Mouse (Mus musculus) neutrophil, adult 83 days (primary cell): ENCODE measurements around the gene Tpm4. TPM values are rescaled to one million over a fixed set of nuclear protein-coding genes. Genes with fewer than 3 reads are reported as not detected.

Experiments used
- total RNA-seq, 2 experiments: library from RNA; stranded (reverse); gene quantifications; one replicate each; pipeline ENCODE4 v1.2.4; 2023

The Tpm4 gene
- 100 to 1,000 TPM; 161 to 196 TPM for total RNA-seq

DNA sequence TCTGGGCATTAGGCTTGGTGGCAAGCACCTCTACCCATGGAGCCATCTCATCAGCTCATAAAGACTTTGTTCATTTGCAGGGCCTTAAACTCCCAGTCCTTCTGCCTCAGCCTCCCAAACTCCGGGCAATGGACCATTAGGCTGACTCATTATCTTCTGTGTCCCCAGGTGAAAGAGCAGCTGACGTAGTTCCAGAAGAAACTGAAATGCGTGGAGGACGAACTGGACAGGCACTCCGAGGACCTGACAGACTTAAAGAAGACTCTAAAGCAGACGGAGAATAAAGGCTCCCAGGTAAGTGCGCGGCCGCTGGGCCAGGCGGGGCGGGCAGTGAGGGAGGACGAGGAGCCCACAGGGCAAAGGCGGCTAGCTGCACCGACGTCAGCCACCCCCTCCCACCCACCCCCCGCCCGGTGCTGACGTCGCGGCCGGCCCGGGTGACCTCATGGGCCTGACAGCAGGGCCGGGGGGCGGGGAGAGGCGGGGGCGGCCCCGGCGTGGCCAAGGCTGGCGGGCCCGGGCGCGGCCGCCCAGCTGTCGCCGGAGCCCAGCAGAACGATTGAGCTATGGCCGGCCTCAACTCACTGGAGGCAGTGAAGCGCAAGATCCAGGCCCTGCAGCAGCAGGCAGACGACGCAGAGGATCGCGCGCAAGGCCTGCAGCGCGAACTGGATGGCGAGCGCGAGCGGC lies at the start of gene Tpm4:
Gene Tpm4 (plus strand): TSS at position 220 of the 690 bp plus-strand sequence.

GRCm38 (mm10) chr8:72106740-72107139 lies 28.0 kb upstream of the Tpm4 start, which contains the start of gene Olfr374:
Gene Olfr374, plus strand, starts transcription at chr8:72107040.

DNA sequence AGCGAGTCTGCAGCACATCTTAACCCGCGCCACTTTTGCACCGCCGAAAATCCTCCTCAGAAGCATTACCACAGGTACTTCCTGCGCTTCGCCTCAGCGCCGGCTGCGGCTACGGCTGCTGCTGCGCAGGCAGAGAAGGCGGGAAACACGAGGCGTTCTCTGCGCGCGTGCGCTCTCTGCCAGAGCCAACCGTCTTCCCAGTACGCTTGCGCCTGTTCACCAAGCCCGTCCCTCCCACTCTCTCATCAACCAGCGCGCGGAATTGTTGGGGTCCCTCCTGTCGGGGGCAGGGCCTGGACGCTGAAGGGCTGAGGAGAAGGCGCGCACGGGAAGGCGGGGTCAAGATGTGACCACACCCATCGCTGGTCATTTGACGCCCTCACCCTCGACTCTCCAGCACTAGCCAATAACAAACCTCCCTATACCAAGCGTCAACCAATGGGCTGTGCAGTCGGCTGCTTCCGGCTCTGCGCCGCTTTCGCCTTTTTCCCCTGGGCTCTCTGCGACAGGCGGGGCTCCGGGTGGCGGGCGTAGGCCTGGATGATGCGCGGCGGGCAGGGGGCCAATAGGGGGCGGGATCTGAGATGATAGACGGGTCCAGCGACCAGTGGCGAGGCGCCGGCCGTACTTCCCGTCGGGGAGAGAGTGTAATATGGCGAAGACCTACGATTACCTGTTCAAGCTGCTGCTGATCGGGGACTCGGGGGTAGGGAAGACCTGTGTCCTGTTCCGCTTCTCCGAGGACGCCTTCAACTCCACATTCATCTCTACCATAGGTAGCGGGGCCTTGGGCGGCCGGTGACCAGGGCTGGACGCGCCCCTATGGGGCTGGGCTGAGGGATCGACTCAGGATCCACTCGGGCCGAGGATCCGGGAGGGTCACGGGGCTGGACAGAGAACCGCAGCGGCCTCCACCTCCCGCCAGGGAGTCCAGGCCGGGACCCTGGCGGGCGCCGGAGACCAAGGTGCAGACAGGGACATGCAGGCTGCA lies 26.2 kb downstream of the Tpm4 start, which contains the start of gene Rab8a:
Gene Rab8a (plus strand): TSS at position 494 of the 991 bp plus-strand sequence.

DNA sequence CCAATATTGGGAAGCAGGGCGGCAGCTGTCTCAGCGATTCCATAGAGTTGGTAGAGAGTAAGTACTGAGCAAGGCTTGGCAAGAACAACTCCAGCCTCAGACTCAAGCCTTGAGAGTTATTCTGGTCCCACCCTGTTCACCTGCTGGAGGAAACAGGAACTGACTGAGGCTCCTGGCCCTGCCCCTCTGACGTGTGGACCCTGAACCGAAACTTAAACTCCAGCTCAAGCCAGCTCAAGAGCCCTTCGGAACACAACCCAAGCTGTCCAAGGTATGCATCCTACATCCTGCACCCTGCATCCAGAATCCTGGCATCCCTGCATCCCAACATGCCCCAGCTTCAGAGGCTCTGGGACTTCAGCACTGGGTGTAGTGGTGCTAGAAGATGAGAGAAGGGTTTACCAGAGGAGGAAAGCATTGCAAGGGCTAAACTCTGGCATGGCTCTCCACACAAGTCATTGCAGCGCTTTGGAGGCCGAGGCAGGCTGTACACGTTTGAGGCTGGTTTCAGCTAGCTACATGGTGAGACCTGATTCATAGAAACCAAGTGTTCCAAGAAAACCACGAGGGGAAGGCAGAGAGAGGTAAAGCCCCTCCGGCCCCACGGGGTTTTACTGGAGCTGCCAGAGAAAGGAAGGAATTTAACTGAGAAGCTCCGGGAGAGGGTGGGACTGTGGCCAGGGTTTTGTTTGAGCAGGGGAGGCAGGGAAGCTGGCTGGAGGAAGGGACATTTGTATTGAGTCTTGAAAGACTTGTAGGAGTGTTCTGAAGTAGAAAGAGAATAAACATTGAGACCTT lies 54.8 kb downstream of the Tpm4 start, which contains the start of gene Hsh2d:
Gene Hsh2d (plus strand): TSS at position 222 of the 798 bp plus-strand sequence.

Other genes with a start within 250 kb of the Tpm4 start
- 1 to 10 TPM; 1.4 to 2.1 TPM for gene Zfp882, start 226.4 kb upstream of the Tpm4 start, total RNA-seq
- 1 to 10 TPM; 6.3 to 7.9 TPM for gene Zfp617, start 226.3 kb upstream of the Tpm4 start, total RNA-seq
- 1 to 10 TPM; 9.6 to 9.7 TPM for gene Zfp961, start 183.9 kb upstream of the Tpm4 start, total RNA-seq
- 100 to 1,000 TPM; 225 TPM for gene Cyp4f18, start 125.3 kb upstream of the Tpm4 start, total RNA-seq
- gene Olfr372, start 93.8 kb upstream of the Tpm4 start, total RNA-seq = under 1 TPM; 0.13 to 0.46 TPM
- under 1 TPM; 0.31 to 0.53 TPM for gene Olfr373, start 51.8 kb upstream of the Tpm4 start, total RNA-seq
- under 1 TPM; 0.13 to 0.18 TPM for gene Olfr374, start 27.9 kb upstream of the Tpm4 start, total RNA-seq
- gene Rab8a, start 26.2 kb downstream of the Tpm4 start, total RNA-seq = 100 to 1,000 TPM; 120 TPM
- 10 to 100 TPM; 12.3 to 13.4 TPM for gene Hsh2d, start 54.7 kb downstream of the Tpm4 start, total RNA-seq
- gene Cib3, start 77.9 kb downstream of the Tpm4 start, total RNA-seq = under 1 TPM in 1 of 2 experiments, not detected in 1; 0.28 TPM
- not detected for gene Gm11034, start 78.7 kb downstream of the Tpm4 start, total RNA-seq
- 100 to 1,000 TPM; 101 to 115 TPM for gene Fam32a, start 84.8 kb downstream of the Tpm4 start, total RNA-seq
- gene Ap1m1, start 105.0 kb downstream of the Tpm4 start, total RNA-seq = 100 to 1,000 TPM; 149 TPM
- gene Gm10282, start 170.3 kb downstream of the Tpm4 start, total RNA-seq = 100 to 1,000 TPM in 1 of 2 experiments, 10 to 100 TPM in 1; 84.2 to 100 TPM
- gene Klf2, start 184.1 kb downstream of the Tpm4 start, total RNA-seq = 1,000 to 10,000 TPM; 1,979 to 2,643 TPM